Mouse (Mus musculus) kidney, adult 2 months (tissue): ENCODE data around the gene Ly6c1. TPM values are rescaled to one million over a fixed set of nuclear protein-coding genes. Genes with fewer than 3 reads are reported as not detected.
"Not testable (repeated sequence)": the region's sequence is repeated elsewhere in the genome, so short reads cannot be mapped to it uniquely, and the experiment has no call there.

Experiments used
- DNase-seq: peaks from one replicate; pipeline ENCODE4 v3.0.0; 2021
- H3K27ac ChIP-seq: fragments of 200-500 bp; 2 replicates; pipeline ENCODE4 v1.5.1; 2012; ENCODE audit warnings: low read depth, low read length, control low read depth, inconsistent platforms; ENCODE audit not compliant: insufficient read depth
- H3K27me3 ChIP-seq: fragments of 200-500 bp; replicated peaks from 2 replicates; pipeline ENCODE4 v1.6.1; 2012; ENCODE audit warnings: mild to moderate bottlenecking, moderate library complexity, low read length, inconsistent platforms; ENCODE audit not compliant: control insufficient read depth, insufficient read depth
- H3K36me3 ChIP-seq: fragments of 200-500 bp; 2 replicates; pipeline ENCODE4 v1.6.1; 2012; ENCODE audit warnings: mild to moderate bottlenecking, moderate library complexity, low read length, inconsistent platforms; ENCODE audit not compliant: control insufficient read depth, insufficient read depth
- H3K4me1 ChIP-seq: fragments of 200-500 bp; 2 replicates; pipeline ENCODE4 v1.6.1; 2011; ENCODE audit warnings: low read length; ENCODE audit not compliant: control insufficient read depth, insufficient read depth
- H3K4me3 ChIP-seq: fragments of 200-500 bp; 2 replicates; pipeline ENCODE4 v1.5.1; 2011; ENCODE audit warnings: mild to moderate bottlenecking, low read depth, low read length, control low read depth; ENCODE audit not compliant: insufficient read depth
- CTCF ChIP-seq: fragments of 200-500 bp; conservative IDR thresholded peaks from 2 replicates; pipeline ENCODE4 v1.5.1; 2011; ENCODE audit warnings: low read depth, mild to moderate bottlenecking, control low read depth, low read length, moderate library complexity, mixed read lengths; ENCODE audit not compliant: insufficient read depth, insufficient read length
- WGBS: fragments of 180-500 bp; shearing (Covaris S2); methylation state at CpG from one replicate; pipeline ENCODE4 v1.1.7; 2018; 5-methylcytosine and 5-hydroxymethylcytosine counted together
- polyA plus RNA-seq: library from polyadenylated mRNA; depleted of rRNA; stranded (reverse); fragments of >200 nt; gene quantifications from 2 replicates; pipeline ENCODE4 v1.2.3, GENCODE M21; 2012; rRNA removed

Ly6c1 gene
- polyA plus RNA-seq, 1 experiment: 511 TPM

DNA sequence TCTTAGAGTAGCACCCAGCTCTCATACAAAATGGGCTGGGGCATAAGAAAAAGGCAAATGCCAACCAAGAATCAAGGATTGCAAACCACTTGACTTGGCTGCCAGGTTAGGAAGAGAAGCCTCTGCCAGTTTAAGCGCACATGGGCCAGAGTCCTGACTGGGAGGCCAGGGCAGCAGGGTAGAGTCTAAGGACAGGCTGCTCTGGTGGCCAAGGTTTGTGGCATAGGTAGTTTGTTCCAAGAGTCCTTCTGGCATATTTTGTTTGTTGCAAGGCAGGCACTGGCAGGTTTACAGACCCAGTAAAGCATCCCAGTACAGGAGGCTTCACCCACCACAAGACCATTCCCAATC lies 685 bp downstream of the Ly6c1 start:
- Histone ChIP-seq H3K27ac (peak overlapping the region; percentile 86), H3K4me3 (peak overlapping the region; percentile 34)
- not testable (repeated sequence) for H3K36me3 ChIP-seq, DNase-seq, H3K27me3 ChIP-seq, H3K4me1 ChIP-seq
- WGBS: 61% methylated on average over 1 of the region's 1 CpGs

DNA sequence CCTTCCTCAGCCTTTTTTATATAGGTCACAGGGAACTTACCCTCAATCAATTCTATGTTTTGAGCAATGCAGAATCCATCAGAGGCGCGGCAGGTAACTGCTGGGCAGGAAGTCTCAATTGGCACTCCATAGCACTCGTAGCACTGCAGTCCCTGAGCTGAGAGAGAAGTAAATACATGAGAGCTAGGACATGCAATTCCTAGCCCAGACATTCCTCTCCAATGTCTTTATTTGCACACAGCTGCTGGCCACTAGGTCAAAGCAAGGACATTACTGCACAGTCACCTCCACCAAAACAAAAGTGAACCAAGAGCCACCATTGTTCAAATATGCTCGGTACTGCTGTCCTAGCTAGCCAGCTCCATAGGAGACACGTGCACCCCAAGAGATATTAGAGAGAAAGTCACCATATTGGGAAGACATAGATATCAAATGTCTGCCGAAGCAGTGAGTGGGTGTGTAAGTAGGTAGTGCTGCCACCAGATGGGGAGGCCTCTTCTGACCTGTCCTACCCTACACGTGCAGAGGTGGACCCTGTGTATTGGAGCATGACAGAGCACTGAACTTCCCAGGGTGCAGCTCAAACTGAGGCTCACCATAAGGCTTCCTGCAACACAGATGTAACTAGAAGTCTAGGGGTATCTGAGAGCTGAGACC lies 1.2 kb downstream of the Ly6c1 start:
- not testable (repeated sequence) for DNase-seq, H3K4me1 ChIP-seq, H3K36me3 ChIP-seq, H3K27me3 ChIP-seq
- 43% methylated on average over 5 of the region's 7 CpGs for WGBS
- Histone ChIP-seq H3K4me3 (peak overlapping the region; percentile 34), H3K27ac (peak overlapping the region; percentile 86)

DNA sequence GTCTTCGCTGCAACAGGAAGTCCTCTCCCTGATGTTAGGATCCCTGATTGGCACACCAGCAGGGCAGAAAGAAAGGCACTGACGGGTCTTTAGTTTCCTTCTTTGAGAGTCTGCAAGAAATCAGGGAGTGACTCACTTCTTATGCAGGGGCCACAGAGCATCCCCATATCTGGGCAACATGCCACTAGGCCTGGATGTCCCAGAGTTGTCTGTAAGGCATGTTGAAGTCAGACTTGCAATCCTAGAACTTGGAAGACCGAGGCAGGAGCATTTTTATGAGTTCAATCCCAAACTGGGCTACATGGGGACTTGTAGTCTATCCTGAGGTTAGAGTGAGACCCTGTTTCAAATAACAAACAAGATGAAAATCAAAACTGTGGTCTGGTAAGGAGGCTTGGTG lies 3.1 kb downstream of the Ly6c1 start:
- H3K4me1 ChIP-seq, H3K36me3 ChIP-seq, H3K27me3 ChIP-seq, DNase-seq: not testable (repeated sequence)
- Histone ChIP-seq H3K27ac (peak overlapping the region; percentile 9; the same call in 1 of the 2 replicates), H3K4me3 (0 out of 2 replicates have a peak overlapping the region, but pooled peaks have one; percentile 22)
- WGBS: 64% methylated on average over 3 of the region's 3 CpGs

DNA sequence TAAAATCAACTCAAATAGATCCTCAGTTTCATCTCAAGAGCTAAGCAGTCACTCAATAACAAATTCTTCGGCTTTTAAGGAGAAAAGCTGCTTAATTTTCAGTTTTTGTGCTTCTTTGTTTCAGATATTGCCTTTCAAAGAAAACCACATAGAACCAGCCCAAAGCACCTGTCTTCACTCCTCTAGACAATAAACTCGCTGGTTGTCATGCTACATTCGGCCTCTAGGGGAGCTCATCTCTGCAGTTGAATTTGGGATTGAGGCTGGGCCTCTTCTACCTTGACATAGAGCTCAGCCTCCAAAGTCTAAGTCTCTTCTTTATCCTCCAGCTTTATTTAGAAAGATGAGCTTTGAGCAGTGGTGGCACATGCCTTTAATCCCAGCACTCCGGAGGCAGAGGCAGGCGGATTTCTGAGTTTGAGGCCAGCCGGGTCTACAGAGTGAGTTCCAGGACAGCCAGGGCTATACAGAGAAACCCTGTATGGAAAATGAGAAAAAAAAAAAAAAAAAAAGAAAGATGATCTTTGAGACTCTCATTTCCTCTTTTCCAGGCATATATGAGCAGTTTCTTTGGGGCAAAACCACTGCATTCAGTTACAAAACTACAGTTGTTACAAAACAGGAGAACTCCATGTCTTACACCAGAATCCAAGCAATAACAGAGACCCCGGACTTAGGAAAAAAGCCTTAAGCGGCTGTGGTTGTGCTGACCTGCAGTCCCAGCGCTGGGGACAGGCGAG lies 27.4 kb downstream of the Ly6c1 start:
- H3K4me1 ChIP-seq, H3K4me3 ChIP-seq, H3K27ac ChIP-seq, H3K27me3 ChIP-seq, DNase-seq, H3K36me3 ChIP-seq: not testable (repeated sequence)
- WGBS: 87% methylated on average over 8 of the region's 10 CpGs

DNA sequence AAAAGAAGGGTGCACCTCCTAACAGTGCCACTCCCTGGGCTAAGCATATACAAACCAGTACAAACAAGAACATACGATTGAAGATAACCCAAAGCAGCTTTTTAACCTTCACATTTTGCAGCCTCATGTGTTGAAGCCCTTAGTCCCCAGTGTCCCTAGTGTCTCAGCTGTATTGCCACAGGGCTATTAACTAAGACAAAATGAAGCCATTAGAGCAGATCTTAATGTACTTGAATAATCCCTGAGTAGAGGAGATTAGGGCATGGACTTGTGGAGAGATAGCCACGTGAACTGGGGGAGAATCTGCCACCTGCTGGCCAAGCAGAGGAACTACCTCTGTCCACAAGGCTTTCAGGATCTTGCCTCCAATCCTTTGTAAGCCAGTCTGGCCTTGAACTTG lies 29.2 kb downstream of the Ly6c1 start:
- H3K4me3 ChIP-seq, H3K27ac ChIP-seq, H3K4me1 ChIP-seq, H3K36me3 ChIP-seq, H3K27me3 ChIP-seq: not testable (repeated sequence)
- WGBS: 35% methylated on average over 2 of the region's 2 CpGs
- peak; percentile 76 for TF ChIP-seq CTCF
- DNase-seq: peak; percentile 42

Other genes with a start within 250 kb of the Ly6c1 start
- gene Gml2, start 229.8 kb downstream of the Ly6c1 start, polyA plus RNA-seq: not detected in 2 replicates
- gene 2010109I03Rik, start 151.8 kb downstream of the Ly6c1 start, polyA plus RNA-seq: 0.08 and 0.16 TPM in 2 replicates
- 0.52 and 0.56 TPM in 2 replicates for gene Ly6i, start 65.4 kb downstream of the Ly6c1 start, polyA plus RNA-seq
- gene Ly6a, start 50.8 kb downstream of the Ly6c1 start, polyA plus RNA-seq: 746 and 874 TPM in 2 replicates
- 7.3 and 28.3 TPM in 2 replicates for gene Ly6c2, start 63.1 kb upstream of the Ly6c1 start, polyA plus RNA-seq
- 0.08 TPM in 1 of 2 replicates, not detected in the other for gene Ly6g, start 106.4 kb upstream of the Ly6c1 start, polyA plus RNA-seq
- 45.0 and 46.9 TPM in 2 replicates for gene BC025446, start 167.5 kb upstream of the Ly6c1 start, polyA plus RNA-seq
- 3.1 and 3.3 TPM in 2 replicates for gene Ly6f, start 219.6 kb upstream of the Ly6c1 start, polyA plus RNA-seq